Mouse (Mus musculus) G1E (cell line): ENCODE results near the gene F830045P16Rik. TPM values are rescaled to one million over a fixed set of nuclear protein-coding genes. Genes with fewer than 3 reads are reported as not detected.

Experiments
- ATAC-seq: 2 replicates; pipeline ENCODE4 v1.8.0; 2016; ENCODE audit warnings: mild to moderate bottlenecking; ENCODE audit not compliant: insufficient number of reproducible peaks, poor library complexity, low FRiP score, severe bottlenecking; ENCODE audit errors: extremely low read depth
- DNase-seq: peaks from one replicate; pipeline ENCODE4 v3.0.0; 2012; ENCODE audit warnings: low spot score
- H3K27me3 ChIP-seq: 2 replicates; pipeline ENCODE4 v1.6.1; 2012; ENCODE audit warnings: mild to moderate bottlenecking, low read length, inconsistent platforms; ENCODE audit not compliant: insufficient read depth
- H3K36me3 ChIP-seq: replicated peaks from 2 replicates; pipeline ENCODE3; 2012; ENCODE audit warnings: mild to moderate bottlenecking, inconsistent platforms
- H3K4me1 ChIP-seq: 2 replicates; pipeline ENCODE4 v1.6.1; 2012; ENCODE audit warnings: low read depth, low read length, inconsistent platforms, mixed read lengths; ENCODE audit not compliant: insufficient read depth
- H3K4me3 ChIP-seq: 2 replicates; pipeline ENCODE4 v1.5.1; 2012; ENCODE audit warnings: low read depth, mild to moderate bottlenecking, inconsistent platforms, low read length, moderate library complexity, mixed read lengths
- H3K9me3 ChIP-seq: replicated peaks from 2 replicates; pipeline ENCODE4 v1.6.1; 2012; ENCODE audit warnings: inconsistent platforms
- CTCF ChIP-seq: IDR thresholded peaks from 2 replicates; pipeline ENCODE4 v1.5.1; 2012; ENCODE audit warnings: low read depth, low read length, inconsistent platforms, mixed read lengths
- GATA1 ChIP-seq: IDR thresholded peaks from 2 replicates; pipeline ENCODE4 v1.6.1; 2012; ENCODE audit warnings: borderline replicate concordance, low read length, inconsistent platforms, mixed read lengths
- GATA2 ChIP-seq: IDR thresholded peaks from 2 replicates; pipeline ENCODE4 v1.6.1; 2012; ENCODE audit warnings: low read depth, low read length, inconsistent platforms, borderline replicate concordance
- POLR2AphosphoS5 ChIP-seq: IDR thresholded peaks from 2 replicates; pipeline ENCODE4 v1.6.1; 2012; ENCODE audit warnings: low read depth, low read length, inconsistent platforms; ENCODE audit not compliant: insufficient replicate concordance
- TAL1 ChIP-seq: conservative IDR thresholded peaks from 2 replicates; pipeline ENCODE4 v1.6.1; 2012; ENCODE audit warnings: low read depth, low read length, inconsistent platforms, mixed read lengths
- polyA plus RNA-seq: library from polyadenylated mRNA; stranded (reverse); fragments of >175 nt; gene quantifications from 2 replicates; pipeline ENCODE4 v1.2.3, GENCODE M21; 2012
- total RNA-seq, 2 experiments: library from RNA; stranded (forward) in 1 of 2; stranded (reverse) in 1 of 2; fragments of 200-1000 nt in 1 of 2; fragments of >200 nt in 1 of 2; fragmentation: Nextera tagmentation in 1 of 2; gene quantifications; 2 replicates each; pipeline ENCODE4 v1.2.3; 2014 to 2017

F830045P16Rik gene
- total and polyA plus RNA-seq, 3 experiments = not detected

- H3K4me3 ChIP-seq = no peak overlapping the region
- peaks cover 12% of the 10 kb centered on the region; the same call in 1 of the 2 replicates for H3K27me3 ChIP-seq
- H3K36me3 ChIP-seq = no peaks in the 10 kb centered on the region
- H3K9me3 ChIP-seq = no peaks in the 10 kb centered on the region
- ATAC-seq (no peak), DNase-seq (no peak)
- TF ChIP-seq GATA2 = no peak
- TF ChIP-seq CTCF = no peak
- TF ChIP-seq TAL1 = no peak
- no peak for TF ChIP-seq POLR2AphosphoS5
- no peak for TF ChIP-seq GATA1
- H3K4me1 ChIP-seq = no peaks in the 10 kb centered on the region; the same call in 1 of the 2 replicates
Observed at GRCm38 (mm10) chr2:129549537-129550135, 13.2 kb upstream of the F830045P16Rik start.

DNA sequence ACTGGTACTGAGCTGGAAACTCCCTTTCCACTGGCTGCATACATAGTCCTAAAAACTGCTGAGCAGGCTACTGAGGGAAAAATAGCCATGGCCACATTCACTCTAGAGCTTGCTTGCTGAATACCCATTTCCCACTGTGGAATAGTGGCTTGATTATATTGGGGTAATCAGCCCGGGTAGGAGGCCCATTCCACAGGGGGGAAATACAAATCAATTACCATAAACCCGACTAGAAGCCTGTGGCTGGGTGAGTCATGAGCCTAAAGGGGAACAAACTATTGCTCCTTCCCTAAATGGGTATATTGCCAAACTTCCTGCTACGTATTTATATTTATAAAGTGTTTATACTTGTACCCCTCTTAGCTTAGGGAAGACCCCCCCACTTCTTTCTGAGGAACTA, 10.4 kb upstream of the F830045P16Rik start:
- DNase-seq (no peak), ATAC-seq (no peak)
- no peaks in the 10 kb centered on the region for H3K9me3 ChIP-seq
- TF ChIP-seq CTCF = no peak
- TF ChIP-seq TAL1 = no peak
- no peak for TF ChIP-seq GATA2
- TF ChIP-seq GATA1 = no peak
- no peak for TF ChIP-seq POLR2AphosphoS5
- H3K36me3 ChIP-seq = no peaks in the 10 kb centered on the region
- no peak overlapping the region for H3K4me3 ChIP-seq
- no peaks in the 10 kb centered on the region; the same call in 1 of the 2 replicates for H3K4me1 ChIP-seq
- peaks cover 12% of the 10 kb centered on the region for H3K27me3 ChIP-seq

- peaks cover 12% of the 10 kb centered on the region for H3K27me3 ChIP-seq
- no peaks in the 10 kb centered on the region for H3K9me3 ChIP-seq
- TF ChIP-seq GATA2 = no peak
- TF ChIP-seq CTCF = no peak
- TF ChIP-seq GATA1 = no peak
- no peak for TF ChIP-seq TAL1
- no peak for ATAC-seq
- no peaks in the 10 kb centered on the region; the same call in 1 of the 2 replicates for H3K4me1 ChIP-seq
- no peaks in the 10 kb centered on the region for H3K36me3 ChIP-seq
- no peak for DNase-seq
- no peak overlapping the region for H3K4me3 ChIP-seq
Observed at GRCm38 (mm10) chr2:129545596-129545995, 9.2 kb upstream of the F830045P16Rik start.

DNA sequence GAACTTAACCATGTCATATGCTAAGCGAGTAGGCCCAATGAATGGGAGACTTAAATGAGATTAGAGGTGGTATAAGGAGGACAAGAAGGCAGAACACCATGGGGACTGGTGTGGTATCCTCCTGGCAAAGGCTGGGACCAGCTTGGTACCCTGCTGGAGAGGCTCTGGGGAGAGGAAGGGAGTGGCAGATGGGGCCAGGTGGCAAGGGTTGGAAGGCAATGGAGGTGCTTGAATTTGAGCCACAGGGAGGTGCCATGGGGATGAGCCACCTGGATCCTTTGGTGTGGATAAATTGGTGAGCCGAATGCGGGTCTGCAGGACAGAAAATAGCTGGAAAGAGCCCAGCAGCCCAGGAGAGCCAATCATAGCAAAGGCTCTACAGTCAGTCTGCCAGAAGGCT, 8.5 kb upstream of the F830045P16Rik start:
- Histone ChIP-seq H3K9me3 (no peaks in the 10 kb centered on the region), H3K4me1 (no peaks in the 10 kb centered on the region), H3K27me3 (peaks cover 11% of the 10 kb centered on the region), H3K36me3 (no peaks in the 10 kb centered on the region), H3K4me3 (no peak overlapping the region)
- no peak for TF ChIP-seq TAL1
- TF ChIP-seq GATA1 = no peak
- TF ChIP-seq GATA2 = no peak
- no peak for TF ChIP-seq POLR2AphosphoS5
- DNase-seq (no peak), ATAC-seq (no peak)

DNA sequence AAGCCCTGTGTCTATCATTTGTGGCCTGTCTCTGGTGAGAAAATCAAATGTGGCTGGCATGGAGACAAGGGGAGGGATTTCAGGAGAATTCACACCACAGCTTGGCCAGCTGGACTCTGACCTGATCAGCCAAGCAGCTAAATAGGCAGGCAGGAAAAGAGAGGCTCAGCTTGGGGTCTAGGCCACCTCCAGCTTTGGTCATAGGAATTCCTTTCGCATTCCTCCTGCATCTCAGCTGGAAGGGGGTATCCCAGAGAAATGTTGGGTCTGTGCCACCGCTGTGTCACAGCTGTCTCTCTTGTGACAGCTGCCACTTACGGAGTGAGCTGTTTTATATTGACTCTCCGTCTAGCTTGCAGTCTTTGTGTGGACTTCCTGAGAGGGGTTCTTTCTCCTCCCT, 8.0 kb upstream of the F830045P16Rik start:
- DNase-seq (no peak), ATAC-seq (no peak)
- Histone ChIP-seq H3K4me1 (no peaks in the 10 kb centered on the region), H3K9me3 (no peaks in the 10 kb centered on the region), H3K27me3 (peaks cover 6% of the 10 kb centered on the region), H3K36me3 (no peaks in the 10 kb centered on the region), H3K4me3 (no peak overlapping the region)
- no peak for TF ChIP-seq GATA1
- no peak for TF ChIP-seq GATA2
- no peak for TF ChIP-seq TAL1
- TF ChIP-seq CTCF = no peak
- TF ChIP-seq POLR2AphosphoS5 = no peak

DNA sequence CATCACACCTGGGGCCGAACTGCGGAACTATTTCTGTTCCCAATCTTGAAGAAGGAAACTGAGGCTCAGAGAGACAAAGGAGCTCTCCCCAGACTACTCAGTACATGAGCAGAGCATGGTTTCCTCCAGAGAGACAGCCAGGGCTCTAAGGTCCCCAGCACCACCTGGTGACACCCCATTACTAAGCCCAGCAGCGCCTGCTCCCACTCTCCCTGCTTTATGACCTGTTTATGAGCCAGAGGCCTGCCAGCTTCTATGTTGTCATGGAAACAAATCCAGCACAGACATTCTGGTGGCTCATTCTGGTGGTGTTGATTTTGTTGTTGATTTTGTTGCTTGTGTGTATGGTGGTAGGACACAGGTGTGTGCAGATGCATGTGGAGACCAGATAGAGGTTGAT, 3.6 kb upstream of the F830045P16Rik start:
- no peak for TF ChIP-seq CTCF
- DNase-seq (no peak), ATAC-seq (no peak)
- no peaks in the 10 kb centered on the region for H3K9me3 ChIP-seq
- peaks cover 10% of the 10 kb centered on the region for H3K27me3 ChIP-seq
- no peaks in the 10 kb centered on the region for H3K4me1 ChIP-seq
- H3K36me3 ChIP-seq = no peaks in the 10 kb centered on the region
- no peak overlapping the region for H3K4me3 ChIP-seq

- Histone ChIP-seq H3K4me1 (no peaks in the 10 kb centered on the region), H3K36me3 (no peaks in the 10 kb centered on the region), H3K4me3 (no peak overlapping the region), H3K9me3 (no peaks in the 10 kb centered on the region), H3K27me3 (peaks cover 12% of the 10 kb centered on the region)
- DNase-seq (no peak), ATAC-seq (no peak)
- TF ChIP-seq POLR2AphosphoS5 (no peak), GATA1 (no peak), TAL1 (no peak), CTCF (no peak), GATA2 (no peak)
Observed at GRCm38 (mm10) chr2:129539175-129539574, 2.8 kb upstream of the F830045P16Rik start.
